Mouse (Mus musculus): ENCODE results near the gene Atad2b.
"Not testable (repeated sequence)": the region's sequence is repeated elsewhere in the genome, so short reads cannot be mapped to it uniquely, and the experiment has no call there.

- TF ChIP-seq CTCF (IDR thresholded peaks at IDR 0.05; ENCODE audit: control insufficient read depth, insufficient read depth, insufficient replicate concordance, low read depth, low read length); POLR2A (IDR thresholded peaks at IDR 0.05; ENCODE audit: control insufficient read depth, low read depth, low read length): not testable (repeated sequence)
Observed at GRCm38 (mm10) chr12:5008638-5009037, 91.5 kb downstream of the Atad2b start.
